In genomic region chr5:65661958-65662357, GRCm38 (mm10) we compare ENCODE assay signal across 16 mouse cellular contexts.
"Had no signal": no experiment of that assay in that cellular context is flagged by ENCODE, and none has a peak within 500 bp of the region (broad histone marks: within the 10 kb centered on the region; RNA-seq: fewer than 3 reads in every experiment).

No protein-coding gene starts in this region.

- DNase-seq: retina, postnatal 1 day; right cerebral cortex, adult 18-20 months; right cerebral cortex, postnatal 14 days; right cerebral cortex, postnatal 25 days; right cerebral cortex, postnatal 4 days; spleen, adult 18-20 months; thymus, adult 18-20 months; thymus, adult 2 months; thymus, postnatal 14 days; thymus, postnatal 25 days; thymus, postnatal 36 days; thymus, postnatal 4 days had no signal

- H3K9ac ChIP-seq: neural tube, embryonic 13.5 days; neural tube, embryonic 15.5 days; stomach, embryonic 15.5 days had no signal

- H3K9me3 ChIP-seq: neural tube, embryonic 13.5 days; neural tube, embryonic 15.5 days; stomach, embryonic 15.5 days had no signal

- H3K27ac ChIP-seq: neural tube, embryonic 13.5 days; neural tube, embryonic 15.5 days; stomach, embryonic 15.5 days; stomach, postnatal 0 days had no signal

- H3K4me3 ChIP-seq: neural tube, embryonic 13.5 days; neural tube, embryonic 15.5 days; stomach, embryonic 15.5 days had no signal

- H3K4me2 ChIP-seq: neural tube, embryonic 13.5 days; neural tube, embryonic 15.5 days; stomach, embryonic 15.5 days had no signal

- H3K4me1 ChIP-seq: neural tube, embryonic 13.5 days; neural tube, embryonic 15.5 days; stomach, embryonic 15.5 days had no signal

- H3K27me3 ChIP-seq: neural tube, embryonic 13.5 days; neural tube, embryonic 15.5 days; stomach, embryonic 15.5 days had no signal
